Comparison of ENCODE assay signal across 8 mouse cellular contexts in the genomic region with DNA sequence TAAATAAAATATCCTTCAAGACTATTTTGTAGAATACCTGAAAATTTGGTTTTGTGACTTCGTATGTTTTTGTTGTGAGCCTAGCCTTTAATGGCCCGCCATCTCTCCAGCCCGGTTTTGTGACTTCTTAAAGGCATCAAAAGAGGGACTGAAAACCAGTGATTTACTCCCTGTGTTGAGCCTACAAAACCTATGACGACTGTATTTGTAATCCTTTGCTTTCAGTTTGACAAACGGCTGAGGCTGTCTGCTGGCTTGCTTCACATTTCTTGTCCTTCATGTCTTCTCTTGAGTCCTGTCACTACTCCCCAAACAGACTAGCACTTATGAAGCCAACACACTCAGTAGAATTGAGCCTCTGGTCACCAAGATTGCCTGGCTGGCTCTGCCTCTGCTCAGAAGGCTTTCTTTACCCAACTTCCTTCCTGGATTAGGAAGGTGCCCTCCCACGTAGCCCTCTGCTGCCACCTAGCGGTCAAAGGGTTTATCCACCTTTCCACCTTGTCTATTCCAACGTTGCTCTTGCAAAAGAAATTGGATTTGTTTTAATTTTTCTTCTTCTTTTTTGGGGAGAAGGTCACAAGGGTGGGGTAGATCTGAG. TPM values are rescaled to one million over a fixed set of nuclear protein-coding genes. Genes with fewer than 3 reads are reported as not detected.
DNase-seq lines count a peak whose midpoint lies in the region; ATAC-seq lines count a peak whose summit lies in the region.

No protein-coding gene starts in this region.

- 0 out of 2 replicates have a peak overlapping the region, but pooled peaks have one; percentile 25 for H3K9ac ChIP-seq in hindbrain, embryonic 13.5 days

- peak; percentile 46; the same call in 1 of the 2 replicates for ATAC-seq in hindbrain, embryonic 13.5 days (ENCODE audit: low FRiP score)

- H3K27ac ChIP-seq in hindbrain, embryonic 13.5 days: no peak overlapping the region

- H3K36me3 ChIP-seq in hindbrain, embryonic 13.5 days: no peaks in the 10 kb centered on the region; the same call in 1 of the 2 replicates

- DNase-seq in T-cell, adult 2 months (ENCODE audit: low spot score): peak; percentile 81
- peak; percentile 88 to 97 for DNase-seq in cerebellum, postnatal 14 days
- DNase-seq in frontal cortex, postnatal 25 days (ENCODE audit: low spot score in 2 of 2): peak; percentile 72 to 79
- peak; percentile 77 to 83 for DNase-seq in layer of hippocampus, postnatal 14 days (ENCODE audit: low spot score in 2 of 2)
- peak; percentile 79 to 90 for DNase-seq in lung, postnatal 4 days
- DNase-seq in retina, embryonic 14.5 days (ENCODE audit: low spot score): peak; percentile 82
- DNase-seq in thymus, postnatal 4 days: peak; percentile 96

- no peaks in the 10 kb centered on the region for H3K9me3 ChIP-seq in hindbrain, embryonic 13.5 days

- no peaks in the 10 kb centered on the region for H3K4me1 ChIP-seq in hindbrain, embryonic 13.5 days (replicated peaks)

- H3K4me2 ChIP-seq in hindbrain, embryonic 13.5 days: no peak overlapping the region

- 45% methylated on average over 8 of the region's 8 CpGs for WGBS in hindbrain, embryonic 13.5 days

- no peaks in the 10 kb centered on the region for H3K27me3 ChIP-seq in hindbrain, embryonic 13.5 days

- H3K4me3 ChIP-seq in hindbrain, embryonic 13.5 days: no peak overlapping the region

RNA-seq across cellular contexts. Expression of a gene that starts 16.8 kb away (rescaled TPM):
- 0.12 and 0.34 TPM in 2 replicates for polyA plus RNA-seq in hindbrain, embryonic 13.5 days (2015; fragmentation: Nextera tagmentation; extraction: Ambion mirVana)
- total RNA-seq in layer of hippocampus, postnatal 14 days (2021): 1 to 10 TPM; 1.7 TPM
